Comparison of ENCODE assay signal across 16 mouse cellular contexts in the genomic region with DNA sequence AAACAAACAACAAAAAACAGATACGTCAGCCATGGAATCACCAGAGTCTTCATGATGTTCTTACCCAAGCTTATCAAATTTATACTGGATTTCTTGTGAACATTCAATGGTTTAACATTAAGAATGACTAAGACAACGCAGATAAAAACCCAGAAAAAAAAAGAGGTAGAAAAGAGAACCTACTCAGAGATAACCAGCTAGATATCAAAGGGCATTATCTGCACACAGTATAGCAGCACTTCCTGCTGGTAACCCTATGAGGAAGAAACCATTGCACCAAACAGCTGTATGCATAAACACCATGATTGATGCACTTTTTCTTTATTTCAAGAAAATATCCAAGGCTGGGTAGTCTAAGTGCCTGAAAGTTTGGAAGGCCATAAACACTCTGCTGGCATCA.
"Had no signal": no experiment of that assay in that cellular context is flagged by ENCODE, and none has a peak within 500 bp of the region (broad histone marks: within the 10 kb centered on the region; RNA-seq: fewer than 3 reads in every experiment).

No protein-coding gene starts in this region.

- H3K27me3 ChIP-seq: neural tube, embryonic 13.5 days; neural tube, embryonic 15.5 days; stomach, embryonic 15.5 days had no signal

- DNase-seq: retina, postnatal 1 day; right cerebral cortex, adult 18-20 months; right cerebral cortex, postnatal 14 days; right cerebral cortex, postnatal 25 days; right cerebral cortex, postnatal 4 days; spleen, adult 18-20 months; thymus, adult 18-20 months; thymus, adult 2 months; thymus, postnatal 14 days; thymus, postnatal 25 days; thymus, postnatal 36 days; thymus, postnatal 4 days had no signal

- H3K9ac ChIP-seq: neural tube, embryonic 13.5 days; neural tube, embryonic 15.5 days; stomach, embryonic 15.5 days had no signal

- H3K4me1 ChIP-seq: neural tube, embryonic 13.5 days; neural tube, embryonic 15.5 days; stomach, embryonic 15.5 days had no signal

- H3K27ac ChIP-seq: neural tube, embryonic 13.5 days; neural tube, embryonic 15.5 days; stomach, embryonic 15.5 days; stomach, postnatal 0 days had no signal

- H3K36me3 ChIP-seq: neural tube, embryonic 13.5 days; neural tube, embryonic 15.5 days; stomach, embryonic 15.5 days had no signal

- H3K9me3 ChIP-seq: neural tube, embryonic 13.5 days; neural tube, embryonic 15.5 days; stomach, embryonic 15.5 days had no signal

- H3K4me3 ChIP-seq: neural tube, embryonic 13.5 days; neural tube, embryonic 15.5 days; stomach, embryonic 15.5 days had no signal
